Mouse (Mus musculus): ENCODE results near the gene Gzmm. TPM values are rescaled to one million over a fixed set of nuclear protein-coding genes. Genes with fewer than 3 reads are reported as not detected.

Gene Gzmm
- polyA plus RNA-seq, 2 experiments from 2014 or later, result 0.49 to 1.1 TPM

- peak; percentile 100 for ATAC-seq
Measured at GRCm38 (mm10) chr10:79704065-79704969, 15.5 kb downstream of the Gzmm start, which contains the start of gene Bsg. Gene Bsg, plus strand, starts transcription at chr10:79704491.

- ATAC-seq, result no peak
Measured at GRCm38 (mm10) chr10:79704970-79705360, 16.1 kb downstream of the Gzmm start.

GRCm38 (mm10) chr10:79705951-79706350 is 17.1 kb downstream of the Gzmm start:
- no peak for ATAC-seq

GRCm38 (mm10) chr10:79706406-79707094 is 17.7 kb downstream of the Gzmm start:
- ATAC-seq, result no peak

- ATAC-seq, result no peak
Measured at GRCm38 (mm10) chr10:79707162-79707561, 18.3 kb downstream of the Gzmm start.

- ATAC-seq, result no peak
Measured at GRCm38 (mm10) chr10:79707759-79708158, 18.9 kb downstream of the Gzmm start.

GRCm38 (mm10) chr10:79708668-79709067 is 19.8 kb downstream of the Gzmm start:
- no peak for ATAC-seq

- ATAC-seq, result no peak
Measured at GRCm38 (mm10) chr10:79709307-79709706, 20.5 kb downstream of the Gzmm start.

- ATAC-seq, result no peak
Measured at GRCm38 (mm10) chr10:79712029-79712428, 23.2 kb downstream of the Gzmm start.

- ATAC-seq, result peak; percentile 54
Measured at GRCm38 (mm10) chr10:79712499-79713126, 23.8 kb downstream of the Gzmm start.

GRCm38 (mm10) chr10:79713163-79713562 is 24.3 kb downstream of the Gzmm start:
- ATAC-seq, result no peak

GRCm38 (mm10) chr10:79714996-79715395 is 26.2 kb downstream of the Gzmm start:
- ATAC-seq, result no peak

GRCm38 (mm10) chr10:79716254-79716987 is 27.6 kb downstream of the Gzmm start, which contains the start of gene Hcn2:
Gene Hcn2, plus strand, starts transcription at chr10:79716634.
- ATAC-seq, result no peak

GRCm38 (mm10) chr10:79716988-79717355 is 28.2 kb downstream of the Gzmm start:
- peak; percentile 32 for ATAC-seq

- no peak for ATAC-seq
Measured at GRCm38 (mm10) chr10:79717640-79718357, 29.0 kb downstream of the Gzmm start.

GRCm38 (mm10) chr10:79721089-79721488 is 32.3 kb downstream of the Gzmm start:
- no peak for ATAC-seq

GRCm38 (mm10) chr10:79723047-79723446 is 34.2 kb downstream of the Gzmm start:
- ATAC-seq, result no peak

- no peak for ATAC-seq
Measured at GRCm38 (mm10) chr10:79723692-79724091, 34.9 kb downstream of the Gzmm start.

- ATAC-seq, result no peak
Measured at GRCm38 (mm10) chr10:79726090-79726489, 37.3 kb downstream of the Gzmm start.

- ATAC-seq, result no peak
Measured at GRCm38 (mm10) chr10:79728323-79729249, 39.8 kb downstream of the Gzmm start.

Data from CD4-positive, CD25-positive, alpha-beta regulatory T cell, adult 4 months (primary cell).